Mouse (Mus musculus): ENCODE measurements around the gene Nxpe3. TPM values are rescaled to one million over a fixed set of nuclear protein-coding genes. Genes with fewer than 3 reads are reported as not detected.
"Not testable (repeated sequence)": the region's sequence is repeated elsewhere in the genome, so short reads cannot be mapped to it uniquely, and the experiment has no call there.

Gene Nxpe3
- total and polyA plus RNA-seq, 3 experiments, result 2.7 to 4.3 TPM; not detected in 1

DNA sequence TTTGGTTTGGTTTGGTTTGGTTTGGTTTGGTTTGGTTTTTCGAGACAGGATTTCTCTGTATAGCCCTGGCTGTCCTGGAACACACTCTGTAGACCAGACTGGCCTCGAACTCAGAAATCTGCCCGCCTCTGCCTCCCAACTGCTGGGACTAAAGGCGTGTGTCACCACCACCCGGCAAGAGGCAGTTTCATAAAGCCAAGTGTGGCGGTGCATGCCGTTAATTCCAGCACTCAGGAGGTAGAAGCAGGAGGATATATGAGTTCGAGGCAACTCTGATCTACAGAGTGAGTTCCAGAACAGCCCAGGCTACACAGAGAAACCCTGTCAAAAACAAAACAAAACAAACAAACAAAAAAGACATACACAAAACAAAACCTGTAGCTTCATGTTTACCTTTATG lies 57.4 kb downstream of the Nxpe3 start:
- H3K4me1 ChIP-seq (ENCODE audit: control insufficient read depth in 1 of 2, insufficient read depth in 2 of 2, low read length in 2 of 2); H3K79me2 ChIP-seq (ENCODE audit: control insufficient read depth, insufficient read depth, low read length, poor library complexity); H3K9me3 ChIP-seq (replicated peaks; ENCODE audit: insufficient read depth, low read length); H3K27me3 ChIP-seq (ENCODE audit: control insufficient read depth in 1 of 2, insufficient read depth in 2 of 2, low read length in 2 of 2); H3K27ac ChIP-seq (ENCODE audit: control insufficient read depth, low read depth, low read length); DNase-seq (ENCODE audit: low read depth, low spot score); H3K9ac ChIP-seq (ENCODE audit: control insufficient read depth, low read depth, low read length, poor library complexity, severe bottlenecking): not testable (repeated sequence)
- Histone ChIP-seq H3K36me3 (ENCODE audit: control insufficient read depth in 1 of 2, insufficient read depth in 2 of 2, low read length in 2 of 2) (peaks cover 0 to 11% of the 10 kb centered on the region in 2 experiments; a peak in 2 of 4 replicates), H3K4me3 (ENCODE audit: control insufficient read depth in 1 of 2, insufficient read depth in 1 of 2, low read depth in 2 of 2, low read length in 2 of 2) (peak overlapping the region in 1 of 2 experiments; percentile 67; a peak in 3 of 4 replicates)

DNA sequence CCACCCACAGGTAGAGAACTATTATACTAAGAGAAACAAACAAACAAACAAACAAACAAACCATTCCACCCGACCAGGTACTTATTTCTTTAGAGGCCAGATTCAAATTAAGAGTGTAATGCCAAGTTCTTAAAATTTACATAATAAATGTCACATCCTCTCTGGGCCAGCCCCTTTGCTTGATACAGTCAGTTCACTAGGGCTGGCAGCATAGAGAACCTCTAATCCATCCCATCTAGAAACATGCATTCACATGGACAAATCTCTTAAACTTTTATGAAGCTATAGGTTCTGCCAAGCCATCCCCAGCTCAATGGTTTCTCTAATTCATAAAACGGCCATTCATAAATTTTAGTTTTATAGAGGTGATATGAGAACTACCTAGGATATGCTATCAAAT lies 57.9 kb downstream of the Nxpe3 start:
- Histone ChIP-seq H3K27ac (ENCODE audit: control insufficient read depth, low read depth, low read length) (no peak overlapping the region), H3K9me3 (replicated peaks; ENCODE audit: insufficient read depth, low read length) (no peaks in the 10 kb centered on the region), H3K36me3 (ENCODE audit: control insufficient read depth in 1 of 2, insufficient read depth in 2 of 2, low read length in 2 of 2) (peaks cover 0 to 16% of the 10 kb centered on the region in 2 experiments; a peak in 2 of 4 replicates), H3K4me3 (ENCODE audit: control insufficient read depth in 1 of 2, insufficient read depth in 1 of 2, low read depth in 2 of 2, low read length in 2 of 2) (no peak overlapping the region), H3K9ac (ENCODE audit: control insufficient read depth, low read depth, low read length, poor library complexity, severe bottlenecking) (no peak overlapping the region), H3K27me3 (ENCODE audit: control insufficient read depth in 1 of 2, insufficient read depth in 2 of 2, low read length in 2 of 2) (no peaks in the 10 kb centered on the region), H3K4me1 (ENCODE audit: control insufficient read depth in 1 of 2, insufficient read depth in 2 of 2, low read length in 2 of 2) (peaks cover 9 to 10% of the 10 kb centered on the region in 2 experiments; a peak in 3 of 4 replicates), H3K79me2 (ENCODE audit: control insufficient read depth, insufficient read depth, low read length, poor library complexity) (peaks cover 6% of the 10 kb centered on the region)
- TF ChIP-seq JUND (IDR thresholded peaks at IDR 0.05; ENCODE audit: low read depth, low read length) (no peak), MAZ (IDR thresholded peaks at IDR 0.05; ENCODE audit: low read depth, low read length) (no peak), EP300 (IDR thresholded peaks at IDR 0.05; ENCODE audit: low read depth in 1 of 2, low read length in 2 of 2) (no peak), USF1 (IDR thresholded peaks at IDR 0.05; ENCODE audit: low read depth, low read length) (no peak), USF2 (IDR thresholded peaks at IDR 0.05; ENCODE audit: borderline replicate concordance in 1 of 2, insufficient read depth in 1 of 2, low read depth in 1 of 2, low read length in 2 of 2) (no peak), MYC (IDR thresholded peaks at IDR 0.05; ENCODE audit: low read depth, low read length) (no peak), ZKSCAN1 (IDR thresholded peaks at IDR 0.05; ENCODE audit: low read depth, low read length) (no peak), MXI1 (IDR thresholded peaks at IDR 0.05; ENCODE audit: low read depth, low read length) (no peak), RAD21 (IDR thresholded peaks at IDR 0.05; ENCODE audit: low read depth, low read length) (no peak), SMC3 (IDR thresholded peaks at IDR 0.05; ENCODE audit: low read depth, low read length) (no peak), HCFC1 (IDR thresholded peaks at IDR 0.05; ENCODE audit: low read depth, low read length) (no peak), KAT2A (conservative IDR thresholded peaks at IDR 0.05; ENCODE audit: low read depth, low read length) (no peak), CHD2 (IDR thresholded peaks at IDR 0.05; ENCODE audit: low read length) (no peak)
- DNase-seq (ENCODE audit: low read depth, low spot score), result no peak

DNA sequence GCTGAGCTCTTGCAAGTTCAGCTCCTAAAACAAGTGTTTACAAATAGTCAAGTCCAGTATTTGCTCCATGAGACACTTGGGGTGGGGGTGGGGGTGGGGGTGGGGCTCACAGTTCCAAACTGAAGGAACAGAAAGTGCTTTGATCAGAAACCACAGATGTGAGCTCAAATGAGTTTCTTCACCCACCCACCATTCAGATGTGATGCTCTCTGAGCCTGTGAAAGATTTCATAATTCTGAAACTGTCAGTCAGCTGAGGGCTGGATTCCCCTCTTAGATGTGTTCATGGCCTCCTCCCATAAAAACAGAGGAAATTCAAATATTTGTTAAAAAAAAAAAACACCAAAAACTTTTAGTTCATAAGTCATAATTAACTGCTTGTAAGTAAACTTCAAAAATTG lies 59.3 kb downstream of the Nxpe3 start:
- no peak overlapping the region for H3K27ac ChIP-seq (ENCODE audit: control insufficient read depth, low read depth, low read length)
- H3K9ac ChIP-seq (ENCODE audit: control insufficient read depth, low read depth, low read length, poor library complexity, severe bottlenecking), result no peak overlapping the region
- peaks cover 0 to 20% of the 10 kb centered on the region in 2 experiments; a peak in 2 of 4 replicates for H3K36me3 ChIP-seq (ENCODE audit: control insufficient read depth in 1 of 2, insufficient read depth in 2 of 2, low read length in 2 of 2)
- no peaks in the 10 kb centered on the region for H3K9me3 ChIP-seq (replicated peaks; ENCODE audit: insufficient read depth, low read length)
- H3K79me2 ChIP-seq (ENCODE audit: control insufficient read depth, insufficient read depth, low read length, poor library complexity), result peaks cover 6% of the 10 kb centered on the region
- H3K4me3 ChIP-seq (ENCODE audit: control insufficient read depth in 1 of 2, insufficient read depth in 1 of 2, low read depth in 2 of 2, low read length in 2 of 2), result no peak overlapping the region
- H3K27me3 ChIP-seq (ENCODE audit: control insufficient read depth in 1 of 2, insufficient read depth in 2 of 2, low read length in 2 of 2), result no peaks in the 10 kb centered on the region
- DNase-seq (ENCODE audit: low read depth, low spot score), result no peak
- peaks cover 10 to 14% of the 10 kb centered on the region in 2 experiments for H3K4me1 ChIP-seq (ENCODE audit: control insufficient read depth in 1 of 2, insufficient read depth in 2 of 2, low read length in 2 of 2)
- no peak for TF ChIP-seq CHD2 (IDR thresholded peaks at IDR 0.05; ENCODE audit: low read length)
- TF ChIP-seq UBTF (IDR thresholded peaks at IDR 0.05; ENCODE audit: borderline replicate concordance, insufficient read depth, low read depth, low read length), result no peak
- no peak for TF ChIP-seq RCOR1 (IDR thresholded peaks at IDR 0.05; ENCODE audit: low read depth, low read length)
- TF ChIP-seq ZKSCAN1 (IDR thresholded peaks at IDR 0.05; ENCODE audit: low read depth, low read length), result no peak
- no peak for TF ChIP-seq MYC (IDR thresholded peaks at IDR 0.05; ENCODE audit: low read depth, low read length)
- TF ChIP-seq NRF1 (IDR thresholded peaks at IDR 0.05; ENCODE audit: insufficient read depth, low read depth, low read length, poor library complexity, severe bottlenecking), result no peak
- TF ChIP-seq GABPA (IDR thresholded peaks at IDR 0.05; ENCODE audit: low read depth, low read length), result no peak
- no peak for TF ChIP-seq TBP (IDR thresholded peaks at IDR 0.05; ENCODE audit: low read depth, low read length)
- no peak for TF ChIP-seq SIN3A (IDR thresholded peaks at IDR 0.05; ENCODE audit: low read length)
- no peak for TF ChIP-seq TCF12 (IDR thresholded peaks at IDR 0.05; ENCODE audit: low read depth, low read length)
- no peak for TF ChIP-seq MEF2A (IDR thresholded peaks at IDR 0.05; ENCODE audit: extremely low read depth, insufficient replicate concordance, low read depth, low read length, poor library complexity, severe bottlenecking)
- TF ChIP-seq TAL1 (IDR thresholded peaks at IDR 0.05; ENCODE audit: low read length), result no peak
- no peak for TF ChIP-seq HCFC1 (IDR thresholded peaks at IDR 0.05; ENCODE audit: low read depth, low read length)
- no peak for TF ChIP-seq MAFK (IDR thresholded peaks at IDR 0.05; ENCODE audit: borderline replicate concordance, low read depth, low read length)
- TF ChIP-seq CHD1 (IDR thresholded peaks at IDR 0.05; ENCODE audit: low read depth, low read length), result no peak
- no peak for TF ChIP-seq E2F4 (IDR thresholded peaks at IDR 0.05; ENCODE audit: borderline replicate concordance, low read depth, low read length)
